Mouse (Mus musculus): ENCODE data around the gene Nmnat1. TPM values are rescaled to one million over a fixed set of nuclear protein-coding genes. Genes with fewer than 3 reads are reported as not detected.
A peak's percentile ranks its signal among the peaks of the same experiment; 100 is the strongest.
"Not testable (repeated sequence)": the region's sequence is repeated elsewhere in the genome, so short reads cannot be mapped to it uniquely, and the experiment has no call there.

Gene Nmnat1
- total RNA-seq, 1 experiment from 2014 or later: 17.1 TPM

DNA sequence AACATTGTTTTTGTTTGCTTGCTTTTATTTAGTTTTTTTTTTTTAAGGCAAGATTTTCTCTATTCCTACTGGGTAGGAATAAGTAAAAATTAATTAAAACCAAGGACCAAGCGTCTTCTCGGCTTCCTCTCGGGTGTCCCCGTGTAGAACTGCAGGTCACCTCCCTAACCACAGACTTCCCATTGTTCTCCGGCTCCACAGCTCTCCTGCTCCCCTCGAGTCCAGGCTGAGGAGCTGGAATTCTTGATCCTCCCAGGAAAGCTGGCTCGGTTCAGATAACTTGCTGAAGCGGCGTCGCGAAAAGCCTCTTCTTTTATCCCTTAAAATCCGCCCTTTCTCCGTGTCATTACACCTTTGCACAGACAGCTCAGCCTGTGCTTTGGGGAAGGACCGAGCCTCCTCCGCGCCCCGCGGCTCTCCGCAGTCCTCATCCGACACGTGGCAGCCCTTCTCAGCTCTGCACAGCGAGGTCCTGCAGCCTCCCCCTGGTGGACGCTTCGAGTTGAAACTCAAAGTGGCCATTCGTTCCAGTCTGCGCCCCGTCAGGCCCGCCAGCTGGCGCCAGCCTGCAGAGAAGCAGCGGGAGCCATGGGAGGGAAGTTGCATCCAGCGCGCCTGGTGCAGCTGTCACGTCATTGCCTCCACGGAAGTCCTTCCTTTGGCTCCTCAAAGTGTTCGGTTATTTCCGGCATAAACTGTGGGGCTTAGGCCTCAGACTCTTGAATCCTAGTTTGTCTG lies 39.9 kb downstream of the Nmnat1 start:
- DNase-seq: peak; percentile 89

DNA sequence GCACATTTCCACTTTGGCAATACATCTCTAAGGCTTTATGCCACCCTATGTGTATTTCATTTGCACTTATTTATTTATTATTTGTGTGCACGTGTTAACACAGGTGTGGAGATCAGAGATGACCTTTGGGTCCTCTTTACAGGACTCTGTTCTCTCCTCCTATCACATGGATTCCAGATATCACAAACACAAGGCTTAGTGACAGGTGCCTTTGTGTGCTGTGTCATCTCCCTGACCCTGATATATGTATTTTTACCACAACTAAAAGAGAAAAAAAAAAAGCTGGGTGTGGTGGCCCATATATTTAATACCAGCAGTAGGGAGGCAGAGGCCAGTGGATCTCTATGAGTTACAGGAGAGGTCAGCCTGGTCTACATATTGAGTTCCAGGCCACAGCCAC lies 40.5 kb downstream of the Nmnat1 start:
- no peak for DNase-seq

DNA sequence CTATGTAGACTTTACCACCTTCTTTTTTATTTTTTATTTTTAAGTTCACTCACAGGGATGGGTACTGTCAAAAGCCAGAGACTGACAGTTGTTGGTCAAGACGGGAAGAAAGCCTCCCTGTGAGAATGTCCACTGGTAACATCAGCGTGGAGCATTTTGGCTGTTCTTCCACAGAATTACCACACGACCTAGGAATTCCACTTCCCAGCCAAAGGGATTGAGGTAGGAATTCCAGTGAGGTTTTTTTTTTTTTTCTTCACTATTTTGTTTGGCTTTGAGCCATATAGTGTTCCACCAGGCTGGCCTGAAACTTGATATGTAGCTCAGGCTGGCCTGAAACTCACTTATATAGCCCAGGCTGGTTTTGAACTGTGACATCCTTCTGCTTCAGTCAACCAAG lies 42.6 kb downstream of the Nmnat1 start:
- DNase-seq: no peak

DNA sequence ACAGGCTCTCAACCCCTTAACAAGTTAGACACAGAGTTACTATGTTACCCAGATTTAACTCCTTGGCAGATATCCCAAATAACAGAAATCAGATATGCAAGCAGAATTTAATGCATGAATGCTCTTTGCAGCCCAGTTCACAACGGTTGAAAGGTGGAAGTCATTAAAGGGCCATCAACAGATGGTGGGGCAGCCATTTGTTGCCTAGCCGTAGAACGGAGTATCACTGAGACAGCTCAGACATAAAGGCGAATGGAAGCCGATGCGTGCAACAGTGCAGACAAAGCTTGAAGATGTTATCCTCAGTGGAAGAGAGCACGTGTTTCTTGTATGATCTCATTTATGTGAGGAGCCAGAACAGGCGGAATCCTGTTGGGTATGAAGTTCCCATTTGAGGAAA lies 44.4 kb downstream of the Nmnat1 start:
- DNase-seq: no peak

DNA sequence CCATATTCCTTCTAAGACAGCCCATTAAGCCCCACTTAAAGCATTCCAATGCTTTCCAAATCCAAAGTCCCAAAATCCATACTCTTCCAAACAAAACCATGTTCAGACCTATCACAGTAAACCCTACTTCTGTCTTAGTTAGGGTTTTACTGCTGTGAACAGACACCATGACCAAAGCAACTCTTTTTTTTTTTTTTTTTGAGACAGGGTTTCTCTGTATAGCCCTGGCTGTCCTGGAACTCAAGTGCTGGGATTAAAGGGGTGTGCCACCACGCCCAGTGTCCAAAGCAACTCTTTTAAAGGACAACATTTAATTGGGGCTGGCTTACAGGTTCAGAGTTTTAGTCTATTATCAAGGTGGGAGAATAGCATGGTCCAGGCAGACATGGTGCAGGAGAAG lies 53.1 kb downstream of the Nmnat1 start:
- DNase-seq: not testable (repeated sequence)

DNA sequence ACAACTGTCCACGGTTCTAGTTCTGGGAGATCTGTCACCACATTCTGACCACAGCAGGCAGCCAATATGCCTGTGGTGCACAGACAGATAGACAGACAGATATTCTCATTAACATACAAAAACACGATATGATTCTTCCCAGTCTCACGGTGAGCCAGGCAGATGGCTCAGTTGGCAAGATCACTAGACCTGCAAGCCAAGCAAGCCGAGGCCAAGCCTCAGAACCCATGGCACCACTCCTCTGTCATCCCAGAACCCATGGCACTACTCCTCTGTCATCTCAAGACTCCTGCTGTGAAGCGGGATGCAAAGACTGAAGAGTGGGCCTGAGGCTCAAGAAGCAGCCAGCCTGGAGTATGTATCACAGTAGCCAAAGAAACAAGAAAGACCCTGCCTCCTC lies 55.4 kb downstream of the Nmnat1 start:
- DNase-seq: no peak

DNA sequence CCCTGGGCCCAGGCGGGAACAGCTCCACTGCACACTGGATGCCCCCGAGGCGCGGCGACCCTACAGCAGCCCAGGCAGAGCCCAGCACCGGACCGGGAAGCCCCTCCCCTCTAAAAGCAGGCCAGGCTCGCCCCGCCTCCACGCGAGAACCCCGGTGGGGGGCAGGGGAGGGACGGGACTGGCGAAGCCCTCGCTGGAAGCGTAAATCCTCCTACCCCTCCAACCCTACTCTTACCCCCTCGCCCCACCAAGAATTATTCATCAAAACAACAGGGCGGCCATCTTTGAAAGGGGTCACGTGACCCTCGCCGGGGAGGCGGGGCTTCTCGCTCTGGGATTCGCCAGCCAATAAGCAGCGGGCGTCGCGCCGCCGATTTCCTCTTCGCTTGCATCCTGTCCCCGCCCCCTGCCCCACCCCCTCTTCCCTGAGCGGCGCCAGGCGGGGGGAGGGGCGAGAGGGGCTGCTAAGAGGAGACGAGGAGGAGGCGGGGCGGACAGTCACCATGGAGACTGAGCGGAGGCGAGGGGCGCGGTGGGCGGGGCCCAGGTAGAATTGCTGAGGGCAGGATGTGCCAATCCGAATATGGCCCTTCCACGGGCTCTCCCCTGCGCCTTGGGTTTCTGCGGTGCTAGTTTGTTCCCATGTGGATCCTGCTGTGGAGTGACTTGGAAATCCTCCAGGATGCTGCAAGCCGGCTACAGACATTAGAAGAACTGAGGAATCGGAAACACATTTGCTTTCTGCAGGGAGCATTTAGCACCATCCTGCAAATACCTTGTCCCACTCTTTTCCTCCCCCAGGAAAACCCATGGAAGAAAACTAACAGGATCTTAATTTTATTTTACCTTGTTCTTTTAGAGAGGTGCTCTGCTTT lies 58.4 kb downstream of the Nmnat1 start, which contains the start of gene Ube4b:
Ube4b (minus strand) TSS at position 425 of the 875 bp plus-strand sequence.
- DNase-seq: peak; percentile 98

DNA sequence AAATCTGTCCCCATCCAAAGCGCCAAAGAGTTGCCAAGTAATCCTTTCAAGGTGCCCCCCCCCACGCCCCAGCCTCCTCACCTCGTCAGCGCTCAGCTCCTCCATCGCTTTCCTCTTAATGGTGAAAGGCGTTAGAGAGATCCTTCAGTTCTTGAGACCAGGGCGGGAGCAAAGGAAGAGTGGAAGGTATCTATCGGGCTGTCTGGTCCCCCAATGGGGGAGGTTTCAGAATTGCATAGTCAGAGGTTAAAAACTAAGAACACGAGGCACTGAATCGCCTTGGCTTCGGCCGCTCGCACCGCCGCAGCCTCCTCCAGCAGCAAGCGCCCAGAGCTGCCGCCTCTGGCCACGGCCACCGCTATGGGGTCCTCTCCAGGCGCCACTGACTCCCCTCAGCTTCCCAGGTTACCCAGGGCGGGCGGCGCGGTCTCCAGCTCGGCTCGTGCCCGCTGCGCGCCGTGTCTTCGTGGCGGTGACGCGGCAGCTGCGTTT lies 59.2 kb downstream of the Nmnat1 start:
- DNase-seq: peak; percentile 35

DNA sequence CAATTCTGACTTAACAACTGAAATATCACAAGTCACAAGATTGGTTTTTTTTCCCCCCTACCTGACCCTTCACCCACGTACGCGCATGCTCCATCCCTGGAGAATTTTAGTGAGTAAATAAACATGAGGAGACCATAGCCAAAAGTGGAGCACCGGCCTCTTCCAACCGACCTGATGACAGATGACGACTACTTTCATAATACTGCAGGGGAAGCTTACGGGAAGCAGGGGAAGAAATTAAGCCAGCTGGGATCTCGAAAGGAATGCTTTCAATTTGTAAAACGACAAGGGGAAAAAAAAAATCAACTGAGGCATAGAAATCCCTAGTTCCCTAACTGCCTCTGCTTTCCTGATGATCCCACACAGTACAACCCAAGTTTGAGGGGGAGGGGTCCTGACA lies 60.2 kb downstream of the Nmnat1 start:
- no peak for DNase-seq

DNA sequence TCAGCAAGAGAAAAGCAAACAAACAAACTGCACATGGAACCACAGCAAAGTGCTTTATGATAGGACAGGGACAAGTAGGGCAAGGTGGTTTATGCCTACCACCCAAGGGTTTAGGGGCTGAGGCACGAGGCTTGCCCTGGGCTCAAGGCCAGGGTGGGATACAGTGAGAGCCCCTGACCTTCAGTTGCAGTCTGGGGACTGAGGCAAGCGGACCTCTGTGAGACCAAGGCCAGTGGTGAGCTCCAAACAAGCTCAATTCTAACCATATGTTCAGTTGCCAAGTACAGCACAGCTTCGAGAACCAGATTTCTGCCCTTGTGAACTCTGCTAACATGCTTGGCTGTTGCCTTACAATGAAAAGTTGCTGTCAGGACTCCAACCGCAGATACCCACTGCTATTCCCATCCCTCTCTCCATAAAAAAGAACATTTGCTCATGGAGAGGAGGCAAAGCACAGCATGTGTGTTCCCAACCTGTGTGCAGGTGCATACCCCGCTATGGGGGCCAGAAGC lies 67.1 kb downstream of the Nmnat1 start:
- DNase-seq: no peak

Other genes with a start within 250 kb of the Nmnat1 start
- gene Kif1b, start 177.5 kb downstream of the Nmnat1 start, total RNA-seq (2021): 182 and 199 TPM in 2 replicates
- 105 and 111 TPM in 2 replicates for gene Ube4b, start 58.5 kb downstream of the Nmnat1 start, total RNA-seq (2021)
- 7.0 and 13.4 TPM in 2 replicates for gene Rbp7, start 30.2 kb downstream of the Nmnat1 start, total RNA-seq (2021)
- not detected in 2 replicates for gene Tmem274, start 7.8 kb downstream of the Nmnat1 start, total RNA-seq (2021)
- 25.8 and 26.5 TPM in 2 replicates for gene Lzic, start within 50 bp of the Nmnat1 start, total RNA-seq (2021)
- 24.6 and 39.4 TPM in 2 replicates for gene Ctnnbip1, start 33.0 kb upstream of the Nmnat1 start, total RNA-seq (2021)
- 67.9 and 83.9 TPM in 2 replicates for gene Clstn1, start 101.3 kb upstream of the Nmnat1 start, total RNA-seq (2021)
- 2.0 and 4.4 TPM in 2 replicates for gene Pik3cd, start 217.4 kb upstream of the Nmnat1 start, total RNA-seq (2021)

All from adrenal gland, postnatal 25 days (tissue).